Mouse (Mus musculus) kidney, adult 18-20 months (tissue): ENCODE measurements at regions not wholly inside any gene's neighbourhood (a gene's known extent, or its start where the extent isn't known, plus 50 kb on each side); places are given as distances from the start of the nearest gene placed in this dataset.

ENCODE experiments used
- DNase-seq: peaks from one replicate; pipeline ENCODE4 v3.0.0; 2021

DNA sequence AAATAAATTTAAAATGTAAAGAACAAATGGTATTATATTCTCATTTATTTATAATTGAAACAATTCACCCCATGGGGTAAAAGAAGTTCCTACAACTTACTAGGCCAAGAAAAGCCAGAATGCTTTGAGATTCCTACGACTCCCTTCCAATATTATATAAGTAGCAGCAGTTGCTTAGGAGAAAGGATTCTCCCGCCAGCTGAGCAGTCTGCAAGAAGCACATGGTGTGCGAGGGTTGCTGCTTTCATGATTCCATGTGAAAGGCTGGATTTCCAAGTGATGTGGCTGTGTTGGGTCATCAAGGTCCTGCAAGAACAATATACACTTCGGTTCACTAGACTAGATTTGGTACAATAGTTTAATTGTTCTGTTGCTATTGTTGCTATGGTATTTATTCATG is 659.6 kb upstream of the Kirrel3 start:
- no peak for DNase-seq

- no peak for DNase-seq
These were observed 658.3 kb upstream of the Kirrel3 start for GRCm38 (mm10) chr9:33827409-33827808.

- no peak for DNase-seq
These were observed 647.9 kb upstream of the Kirrel3 start for GRCm38 (mm10) chr9:33837666-33838380.

- DNase-seq: no peak
These were observed 636.1 kb upstream of the Kirrel3 start for GRCm38 (mm10) chr9:33849623-33850022.

DNA sequence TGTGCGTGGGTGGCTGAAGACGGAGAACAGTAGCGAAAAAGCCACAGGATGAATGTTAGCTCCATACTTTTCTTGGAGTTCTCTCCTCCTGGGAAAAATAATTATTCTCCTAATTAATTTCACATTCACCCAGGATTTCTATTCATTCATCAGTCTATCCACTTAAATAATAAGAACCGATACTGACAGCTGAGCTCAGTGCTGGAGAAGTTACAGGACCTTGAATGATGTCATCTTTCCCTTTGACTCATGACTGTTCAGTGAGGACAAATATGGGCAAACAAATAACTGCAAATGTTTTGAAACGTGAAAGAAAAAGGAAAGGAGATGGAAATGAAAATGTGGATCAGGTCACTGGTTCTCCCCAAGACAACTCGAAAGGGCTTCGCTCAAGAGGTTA is 635.7 kb upstream of the Kirrel3 start:
- DNase-seq: no peak

GRCm38 (mm10) chr9:33850993-33851392 is 634.7 kb upstream of the Kirrel3 start:
- no peak for DNase-seq

DNA sequence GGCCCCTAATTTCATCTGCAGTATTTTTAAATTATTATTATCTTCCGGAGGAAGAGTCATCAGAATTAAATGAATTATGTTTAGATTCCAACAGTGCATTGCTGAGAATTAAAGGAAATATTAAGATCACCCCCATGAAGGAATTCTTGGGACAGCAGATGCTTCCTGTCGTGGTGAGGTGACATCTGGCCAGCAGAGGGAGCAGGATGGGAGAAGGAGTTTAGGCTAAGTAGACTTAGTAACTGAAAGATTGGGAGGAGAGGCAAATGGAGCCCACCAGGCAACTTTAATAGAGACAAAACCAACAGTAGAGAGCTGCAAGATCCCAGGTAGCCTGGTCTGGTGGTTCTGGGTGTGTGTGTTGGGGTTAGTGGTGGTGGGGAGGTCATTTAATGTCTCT is 629.5 kb upstream of the Kirrel3 start:
- peak; percentile 22 for DNase-seq

- no peak for DNase-seq
These were observed 627.2 kb upstream of the Kirrel3 start for GRCm38 (mm10) chr9:33858511-33858910.

- DNase-seq: no peak
These were observed 617.0 kb upstream of the Kirrel3 start for GRCm38 (mm10) chr9:33868666-33869065.

- DNase-seq: no peak
These were observed 598.4 kb upstream of the Kirrel3 start for GRCm38 (mm10) chr9:33887279-33887678.

DNA sequence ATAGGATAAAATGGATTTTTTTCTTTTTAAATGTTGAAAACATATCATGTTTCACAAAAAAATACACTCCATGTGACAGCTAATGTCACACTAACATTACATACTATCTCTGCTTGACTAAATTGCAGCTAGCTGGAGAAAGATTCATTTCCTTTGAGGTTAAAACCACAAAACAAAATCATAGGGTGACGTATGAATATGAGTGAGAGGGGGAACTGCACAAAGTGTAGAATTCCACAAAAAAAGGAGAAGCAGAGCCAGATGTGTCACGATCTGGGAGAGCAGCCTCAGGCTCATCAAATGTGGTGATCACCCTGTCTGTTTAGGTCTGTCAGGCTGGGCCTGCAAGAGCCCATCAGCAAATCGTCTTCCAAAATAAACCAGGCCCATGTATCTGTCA is 593.7 kb upstream of the Kirrel3 start:
- no peak for DNase-seq

DNA sequence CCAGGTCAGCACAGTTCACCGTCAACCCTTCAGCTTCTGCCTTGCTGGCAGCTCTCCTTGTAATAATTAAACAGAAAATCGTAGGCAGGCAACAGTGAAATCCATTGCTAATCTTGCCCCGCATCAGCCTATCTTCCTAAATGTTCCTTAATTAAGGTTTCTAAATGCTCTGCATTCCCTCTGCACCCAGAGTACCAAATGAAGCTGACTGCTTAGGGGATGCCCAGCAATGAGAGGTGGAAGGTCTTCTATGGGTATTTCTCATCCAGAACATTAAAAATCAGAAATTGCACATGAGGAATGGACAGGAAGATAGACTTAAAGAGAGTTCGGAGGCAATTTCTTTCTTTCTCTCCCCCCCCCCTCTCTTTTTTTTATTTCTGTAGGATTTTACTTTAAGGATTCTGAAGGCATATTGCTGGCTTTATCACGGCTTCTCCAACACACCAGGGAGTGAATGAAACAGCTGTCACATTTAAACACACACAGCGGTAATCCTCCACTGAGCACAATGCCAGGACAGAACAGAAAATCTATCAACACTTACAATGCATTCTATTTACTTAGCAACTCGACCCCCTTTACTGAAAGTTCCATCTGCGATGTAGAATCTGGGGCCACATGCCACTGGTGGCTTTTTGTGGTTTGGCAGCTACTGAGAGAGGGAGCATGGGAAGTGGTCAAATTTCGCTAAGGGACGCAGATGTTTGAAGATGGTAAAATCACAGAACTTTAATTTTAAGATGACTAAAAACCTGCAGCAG is 584.2 kb upstream of the Kirrel3 start:
- no peak for DNase-seq

- DNase-seq: no peak
These were observed 581.6 kb upstream of the Kirrel3 start for GRCm38 (mm10) chr9:33903991-33904570.

GRCm38 (mm10) chr9:33914919-33915318 is 570.8 kb upstream of the Kirrel3 start:
- DNase-seq: no peak

DNA sequence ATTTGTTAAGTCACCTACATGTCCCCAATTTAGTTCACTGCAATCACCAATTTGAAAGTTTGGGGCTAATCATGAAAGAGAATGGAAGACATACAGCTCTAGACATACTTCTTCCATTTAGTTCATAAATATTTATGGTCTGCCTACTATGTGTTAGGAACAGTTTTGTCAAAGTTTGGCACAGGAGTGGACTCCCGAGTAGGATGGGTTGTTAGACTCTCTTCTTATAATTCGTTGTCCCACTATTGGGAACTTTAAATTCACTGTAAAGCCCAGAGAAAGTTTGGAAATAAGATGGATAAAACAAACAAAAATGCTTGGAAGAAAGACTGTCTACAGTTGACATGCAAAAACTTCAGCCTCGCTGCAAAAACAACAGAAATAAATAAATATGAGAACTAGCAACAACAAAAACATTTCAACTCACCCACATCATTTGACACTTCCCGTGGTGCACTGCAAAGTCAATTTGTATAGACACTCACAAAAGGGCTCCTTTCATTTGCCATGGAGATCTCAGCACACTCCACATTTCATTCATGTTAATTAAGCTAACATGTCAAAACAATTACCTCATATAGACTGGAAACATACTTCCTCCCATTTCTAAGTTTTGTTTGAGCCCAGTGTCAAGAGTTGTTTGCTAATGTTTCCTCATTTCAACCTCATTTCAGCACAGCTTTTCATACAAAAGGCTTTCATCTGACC is 570.2 kb upstream of the Kirrel3 start:
- no peak for DNase-seq

DNA sequence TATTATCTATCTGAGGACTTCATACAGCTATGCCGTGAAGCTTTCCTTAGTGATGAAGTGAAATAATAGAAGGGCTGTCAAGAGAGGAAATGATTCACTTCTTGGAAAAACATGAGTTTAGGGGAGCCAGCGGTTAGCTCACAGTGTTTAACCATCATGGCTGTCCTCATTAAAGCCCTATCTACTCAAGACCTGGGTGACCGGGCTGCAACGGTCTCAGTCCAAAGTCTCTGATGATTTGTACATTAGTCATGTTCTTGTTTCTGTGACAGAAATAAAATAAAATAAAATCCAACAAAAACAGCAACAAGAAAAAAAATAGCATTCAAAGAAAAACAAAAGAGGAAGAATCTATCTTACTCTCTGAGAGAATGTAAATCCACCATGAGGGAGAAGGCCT is 555.4 kb upstream of the Kirrel3 start:
- no peak for DNase-seq

GRCm38 (mm10) chr9:33934071-33934470 is 551.6 kb upstream of the Kirrel3 start:
- DNase-seq: no peak

GRCm38 (mm10) chr9:33954319-33954718 is 531.4 kb upstream of the Kirrel3 start:
- DNase-seq: no peak
